Mouse (Mus musculus): ENCODE data around the gene Kdm1a. TPM values are rescaled to one million over a fixed set of nuclear protein-coding genes. Genes with fewer than 3 reads are reported as not detected.

Gene Kdm1a
- total RNA-seq (2021), result 100 to 1,000 TPM; 109 to 114 TPM
- long read RNA-seq, experiment 1, transcript Kdm1a-203 (19 exons, 3,008 nt), result major isoform, 55 of 115 reads
- long read RNA-seq, experiment 1, transcript Kdm1a-202 (20 exons, 3,028 nt), result minor isoform, 48 of 115 reads
- long read RNA-seq, experiment 1, partial matches to known transcripts, result 4 of 115 reads
- long read RNA-seq, experiment 1, other reads (novel, unspliced or antisense), result 7 of 115 reads
- long read RNA-seq, experiment 2, transcript Kdm1a-202 (20 exons, 3,028 nt), result minor isoform, 50 of 121 reads
- long read RNA-seq, experiment 2, transcript Kdm1a-203 (19 exons, 3,008 nt), result major isoform, 53 of 121 reads
- long read RNA-seq, experiment 2, partial matches to known transcripts, result 5 of 121 reads
- long read RNA-seq, experiment 2, other reads (novel, unspliced or antisense), result 13 of 121 reads

DNA sequence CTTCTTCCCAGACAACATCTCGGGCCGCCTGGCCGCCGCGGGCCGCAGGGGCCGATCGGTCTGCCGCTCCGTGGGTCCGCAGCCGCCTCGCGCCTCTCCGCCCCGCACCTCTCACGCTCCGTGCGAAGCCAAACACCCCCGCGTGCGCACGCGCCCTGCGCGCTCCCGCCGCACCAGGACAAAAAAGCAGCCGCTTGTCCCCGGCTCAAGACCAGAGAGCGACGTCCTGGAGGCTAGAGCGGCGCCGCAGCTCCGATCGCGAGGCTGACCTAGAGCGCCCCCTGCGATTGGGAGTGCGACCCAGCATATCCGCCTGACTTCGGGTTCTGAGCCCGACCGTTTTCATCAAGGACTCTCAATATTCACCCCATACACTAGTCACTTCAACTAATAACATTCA, at the start of gene Kdm1a:
Kdm1a (minus strand) TSS at position 156 of the 400 bp plus-strand sequence.
- DNase-seq (ENCODE audit: low spot score in 2 of 2), result peak; percentile 95 to 97

DNA sequence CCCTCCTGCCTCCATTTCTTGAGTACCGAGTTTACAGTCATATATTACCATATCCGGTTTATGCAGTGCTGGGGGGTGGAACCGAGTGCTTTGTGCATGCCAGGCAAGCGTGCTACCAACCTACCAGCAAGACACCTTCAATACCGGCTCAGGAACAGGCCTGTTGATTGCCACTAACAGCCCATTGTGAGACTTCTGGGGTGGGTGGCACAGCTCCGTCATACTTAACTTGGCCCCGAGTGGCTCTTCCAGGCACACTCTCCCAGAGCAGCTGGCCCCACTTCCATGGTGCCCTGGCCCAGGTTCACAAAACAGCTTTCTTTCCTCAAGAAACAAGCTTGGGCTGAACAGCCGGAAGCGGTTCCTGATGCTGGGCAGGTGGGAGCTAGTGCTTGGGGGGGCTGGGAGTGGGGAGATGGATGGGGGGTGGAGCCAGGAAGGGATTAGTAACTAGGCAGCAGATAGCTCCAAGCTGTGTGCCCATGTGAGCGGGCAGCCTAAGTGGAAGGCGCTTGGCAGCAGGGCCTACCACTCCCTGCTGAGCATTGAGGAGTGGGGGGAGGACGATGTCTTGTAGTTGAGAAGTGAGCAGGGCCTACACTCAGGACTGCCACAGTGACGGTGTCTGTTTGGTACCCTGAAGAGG, 49.5 kb upstream of the Kdm1a start:
- peak; percentile 63 to 69 for DNase-seq (ENCODE audit: low spot score in 2 of 2)

DNA sequence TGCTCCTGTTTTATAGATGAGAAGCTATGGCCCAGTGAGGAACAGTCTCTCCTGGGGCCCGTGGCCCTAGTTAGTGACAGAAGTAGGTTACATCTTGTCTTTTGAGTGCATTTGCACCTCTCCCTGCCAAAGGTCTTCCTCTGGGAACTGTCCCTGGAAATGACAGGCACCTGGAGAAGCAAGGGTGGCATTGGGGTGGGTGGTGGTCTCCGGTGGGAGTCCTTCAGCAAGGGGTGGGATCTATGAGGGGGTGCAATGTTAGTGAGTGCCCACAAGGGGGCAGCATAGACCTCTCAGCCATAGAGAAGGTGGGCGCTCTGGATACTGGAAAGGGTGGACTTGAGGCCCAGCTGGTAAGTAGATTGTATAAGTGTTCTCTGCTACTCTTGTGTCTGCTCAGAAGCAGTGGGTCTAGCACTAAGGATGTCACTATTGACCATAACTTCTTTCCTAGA, 48.9 kb upstream of the Kdm1a start:
- DNase-seq (ENCODE audit: low spot score in 2 of 2), result peak in 1 of 2 experiments; percentile 52

DNA sequence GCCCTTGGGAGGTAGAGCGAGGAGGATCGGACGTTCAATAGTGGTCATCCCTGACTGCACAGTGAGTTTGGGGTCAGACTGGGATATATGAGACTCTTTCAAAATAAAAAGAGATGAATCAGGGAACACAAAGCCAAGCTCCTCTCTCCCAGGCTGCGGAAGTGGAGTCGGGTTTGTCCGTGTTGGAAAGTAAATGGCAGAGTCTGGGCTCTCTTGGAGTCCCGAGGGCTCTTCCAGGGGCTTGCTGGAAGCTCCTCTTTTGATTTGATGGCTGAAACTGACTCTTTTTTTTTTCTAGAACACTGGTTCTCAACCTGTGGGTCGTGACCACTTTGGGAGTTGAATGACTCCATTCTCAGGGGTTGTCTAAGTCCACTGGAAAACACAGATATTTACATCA, 47.7 kb upstream of the Kdm1a start:
- DNase-seq (ENCODE audit: low spot score in 2 of 2), result no peak

DNA sequence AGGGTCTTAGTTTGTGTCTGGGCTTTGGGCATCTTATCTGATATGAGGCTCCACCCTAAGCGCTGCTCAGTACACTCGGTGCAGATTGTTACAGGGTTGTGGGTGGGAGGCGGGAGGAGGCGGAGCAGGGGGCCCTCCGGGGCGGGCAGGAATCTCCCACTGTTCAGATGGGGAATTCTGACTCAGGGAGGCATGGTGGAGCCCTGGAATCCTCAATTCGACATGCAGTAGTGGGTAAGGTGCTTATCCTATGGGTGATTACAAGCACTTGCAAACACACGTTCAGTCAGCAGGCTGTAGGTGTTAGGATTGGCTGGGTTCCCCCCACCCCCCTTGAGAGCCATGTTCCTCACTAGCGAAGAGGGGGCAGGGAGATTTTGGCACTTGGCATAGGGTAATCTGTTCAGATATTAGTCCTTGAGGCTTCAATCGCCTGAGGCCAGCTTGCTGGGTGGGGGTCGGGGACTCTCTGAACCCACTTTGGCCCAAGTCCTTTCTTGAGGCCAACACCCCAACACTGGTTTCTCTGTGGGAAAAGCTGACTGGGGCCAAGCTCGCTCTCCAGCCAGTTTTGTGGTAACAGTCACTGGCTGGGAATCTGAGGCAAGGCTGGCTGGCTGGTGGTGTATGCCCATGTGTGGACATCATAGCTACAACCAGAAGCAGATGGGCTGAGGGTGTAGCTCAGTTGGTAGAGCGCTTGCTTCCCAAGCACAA, 47.1 kb upstream of the Kdm1a start:
- peak; percentile 58 to 60 for DNase-seq (ENCODE audit: low spot score in 2 of 2)

DNA sequence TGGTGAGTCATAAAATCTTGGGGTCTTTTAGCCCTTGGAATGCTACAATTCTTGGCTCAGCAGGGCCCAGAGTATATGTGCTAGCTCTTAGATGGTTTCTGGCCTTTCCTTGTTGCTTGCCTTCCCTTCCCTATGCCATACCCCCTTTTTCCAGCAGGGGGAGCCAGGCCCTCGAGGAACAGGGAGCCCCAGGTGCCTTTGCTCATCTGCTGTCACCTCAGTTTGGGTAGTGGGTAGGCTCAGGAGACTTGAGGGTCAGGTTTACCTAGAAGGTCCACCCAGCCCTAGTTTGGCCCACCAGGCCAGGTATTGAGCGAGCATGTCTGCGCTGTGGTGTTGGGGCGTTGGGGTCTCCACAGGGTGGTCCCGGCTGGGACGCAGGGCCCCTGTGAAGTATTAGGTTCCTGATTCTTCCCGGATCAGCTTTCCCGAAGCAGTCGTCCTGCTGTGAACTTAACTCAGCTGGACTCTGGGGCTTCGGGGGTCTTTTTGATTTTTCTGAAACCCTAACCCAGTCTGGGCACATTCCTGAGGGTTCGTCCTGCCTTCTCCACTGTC, 46.5 kb upstream of the Kdm1a start:
- DNase-seq (ENCODE audit: low spot score in 2 of 2), result peak; percentile 90 to 92

DNA sequence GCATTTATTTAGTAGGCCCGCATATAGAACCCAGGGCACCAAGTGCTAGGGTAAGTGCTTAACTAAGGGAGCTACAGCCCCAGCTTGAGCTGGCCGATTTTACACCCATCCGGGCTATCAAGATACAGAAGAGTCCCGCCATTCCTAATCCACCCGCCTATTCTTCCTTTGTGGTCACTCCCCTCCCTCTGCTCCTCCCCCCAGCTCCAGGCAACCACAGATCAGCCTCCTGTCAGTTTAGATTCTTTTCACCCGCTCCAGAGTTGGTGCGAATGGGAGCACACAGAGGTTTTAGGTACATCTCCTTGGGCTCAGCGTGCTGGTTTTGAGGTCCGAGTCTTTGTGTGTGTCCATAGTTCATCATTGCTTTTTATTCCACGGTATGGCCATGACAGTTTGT, 36.4 kb upstream of the Kdm1a start:
- DNase-seq (ENCODE audit: low spot score in 2 of 2), result no peak

DNA sequence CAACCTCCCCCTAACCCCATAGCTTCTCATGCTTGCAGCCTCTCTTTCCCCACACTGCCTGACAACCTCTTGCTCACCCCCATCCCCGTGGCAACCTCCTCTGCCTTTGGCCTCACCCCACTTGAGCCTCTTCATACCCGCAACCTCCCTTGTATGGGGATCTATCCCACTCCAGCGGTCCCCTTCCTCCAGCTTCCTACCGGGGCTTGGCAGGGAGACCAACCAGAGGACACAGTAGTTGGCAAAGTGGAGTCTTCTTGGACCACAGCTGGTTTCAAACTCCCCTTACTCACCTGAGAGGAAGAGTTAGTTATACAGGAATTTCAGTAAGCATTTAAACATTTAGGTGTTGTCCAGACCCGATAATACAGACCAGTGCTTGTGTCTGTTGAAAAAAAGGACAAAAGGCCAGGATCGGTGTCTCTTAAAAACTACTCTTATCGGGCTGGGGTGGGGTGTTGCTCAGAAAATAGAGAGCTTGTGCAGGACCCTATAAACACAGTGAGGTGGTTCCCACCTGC, 35.8 kb upstream of the Kdm1a start:
- DNase-seq (ENCODE audit: low spot score in 2 of 2), result no peak

DNA sequence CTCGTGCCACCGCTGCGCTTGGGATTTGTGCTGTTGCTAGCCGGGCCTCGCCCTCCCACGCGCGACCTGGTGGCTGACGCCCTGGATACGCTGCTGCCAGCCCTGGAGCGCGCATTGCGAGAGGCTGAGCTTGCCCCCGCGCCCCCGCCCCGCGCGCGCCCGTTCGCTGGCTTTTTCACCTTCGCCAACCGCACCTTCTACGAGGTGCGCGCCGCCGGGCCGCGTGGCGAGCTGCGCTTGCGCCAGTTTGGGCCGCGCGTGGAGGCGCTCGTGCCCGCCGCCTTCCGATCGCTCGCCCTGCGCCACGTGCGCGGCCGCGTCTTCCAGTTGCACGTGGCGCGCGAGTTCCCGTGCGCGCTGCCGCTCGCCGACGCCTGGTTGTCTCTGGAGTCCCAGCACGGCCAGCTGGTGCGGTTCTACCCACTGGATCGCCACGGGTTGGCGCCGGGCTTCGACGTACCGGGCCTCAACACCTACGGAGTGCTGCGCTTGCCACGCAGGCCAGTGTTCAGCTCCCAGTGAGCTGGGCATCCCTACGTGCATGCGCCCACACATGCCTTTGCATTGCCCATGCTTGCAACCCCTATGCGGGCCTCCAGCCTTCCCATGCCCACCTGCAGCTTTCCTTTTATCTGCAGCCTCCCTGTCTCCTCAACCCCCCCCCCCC, 35.2 kb upstream of the Kdm1a start:
- DNase-seq (ENCODE audit: low spot score in 2 of 2), result peak; percentile 73 to 76

DNA sequence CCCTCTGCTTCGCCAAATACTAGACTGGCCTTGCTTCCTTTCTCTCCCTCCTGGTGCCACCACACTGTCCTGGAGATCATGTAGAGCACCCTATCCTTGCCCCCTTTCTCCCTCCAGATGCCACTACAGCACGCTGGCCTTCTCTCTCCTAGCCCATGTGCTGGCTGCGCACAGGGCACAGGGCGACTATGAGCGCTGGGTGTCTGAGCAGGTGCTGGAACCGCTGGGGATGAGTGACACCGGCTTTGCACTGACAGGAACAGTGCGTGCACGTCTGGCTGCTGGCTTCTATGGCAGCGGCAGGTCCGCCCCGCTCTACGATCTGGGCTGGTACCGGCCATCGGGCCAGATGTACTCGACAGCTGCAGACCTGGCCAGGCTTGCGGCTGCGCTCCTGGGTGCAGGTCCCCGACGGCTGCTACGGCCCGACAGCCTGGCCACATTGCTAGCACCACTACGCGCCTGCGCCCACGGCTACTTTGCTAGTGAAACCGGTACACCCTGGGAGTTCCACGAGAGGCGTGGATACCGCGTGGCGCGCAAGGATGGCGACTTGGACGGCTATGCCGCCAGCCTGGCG, 34.5 kb upstream of the Kdm1a start:
- DNase-seq (ENCODE audit: low spot score in 2 of 2), result no peak

DNA sequence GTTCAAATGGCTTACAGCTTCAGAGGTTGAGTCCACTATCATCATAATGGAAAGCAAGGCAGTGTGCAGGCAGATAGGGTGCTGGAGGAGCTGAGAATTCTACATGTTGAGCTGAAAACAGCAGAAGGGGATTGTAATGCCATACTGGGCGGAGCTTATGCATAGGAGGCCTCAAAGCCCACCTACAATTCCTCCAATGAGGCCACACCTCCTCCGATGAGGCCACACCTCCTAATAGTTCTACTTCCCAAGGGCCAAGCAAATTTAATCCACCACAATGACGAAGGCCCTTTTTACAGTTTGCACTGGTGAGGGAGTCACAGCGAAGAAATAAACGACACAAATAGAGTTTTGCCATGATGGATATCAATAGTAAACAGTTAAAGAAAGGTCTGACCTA, 34.0 kb upstream of the Kdm1a start:
- no peak for DNase-seq (ENCODE audit: low spot score in 2 of 2)

DNA sequence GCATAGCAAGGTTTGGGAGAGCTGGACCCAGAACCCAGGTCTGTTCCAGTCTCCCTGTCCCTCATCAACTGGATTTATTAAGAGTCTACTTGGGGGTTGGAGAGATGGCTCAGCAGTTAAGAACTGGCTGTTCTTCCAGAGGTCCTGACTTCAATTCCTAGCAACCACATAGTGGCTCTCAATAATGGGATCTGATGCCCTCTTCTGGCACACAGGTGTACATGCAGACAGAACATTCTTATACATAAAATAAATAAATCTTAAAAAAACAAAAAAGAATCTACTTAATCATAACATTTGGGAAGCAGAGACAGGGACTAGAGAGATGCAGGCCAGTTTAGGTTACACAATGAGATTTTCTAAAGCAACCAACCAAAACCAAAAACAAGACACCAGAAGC, 33.5 kb upstream of the Kdm1a start:
- no peak for DNase-seq (ENCODE audit: low spot score in 2 of 2)

DNA sequence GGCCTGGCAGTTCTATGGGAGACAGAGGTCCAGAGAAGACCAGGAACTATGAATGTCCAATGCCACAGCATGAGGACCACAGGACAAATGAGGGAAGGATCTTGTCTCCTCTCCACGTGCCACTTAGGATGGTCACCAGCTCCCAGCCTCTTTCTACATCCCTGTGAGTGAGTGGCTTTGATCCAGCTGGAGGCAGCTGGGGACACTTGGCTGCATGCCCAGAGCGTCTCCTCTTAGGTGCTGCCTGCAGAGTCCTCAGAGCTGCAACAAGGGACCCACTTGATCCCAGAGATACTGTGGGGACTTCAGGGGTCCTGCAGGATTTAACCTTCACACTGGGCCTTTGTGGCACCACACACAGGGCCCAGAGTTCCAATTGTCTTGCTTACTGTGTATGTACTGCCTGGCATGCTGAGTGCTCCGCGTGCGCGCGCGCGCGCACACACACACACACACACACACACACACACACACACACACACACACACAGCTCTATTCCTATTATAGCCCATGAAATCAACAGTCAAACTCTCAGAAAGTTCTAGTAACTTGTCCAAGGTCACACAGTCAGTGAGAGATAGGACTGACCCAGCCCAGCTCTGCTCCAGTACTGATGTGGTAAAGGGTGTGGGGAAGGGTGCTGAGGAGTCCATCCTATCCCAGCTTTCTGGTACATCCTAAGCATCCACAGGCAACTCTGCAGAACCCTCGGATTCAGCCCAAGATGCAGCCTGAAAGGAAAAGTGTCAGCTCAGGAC, 28.9 kb upstream of the Kdm1a start:
- peak; percentile 54 to 60 for DNase-seq (ENCODE audit: low spot score in 2 of 2)

DNA sequence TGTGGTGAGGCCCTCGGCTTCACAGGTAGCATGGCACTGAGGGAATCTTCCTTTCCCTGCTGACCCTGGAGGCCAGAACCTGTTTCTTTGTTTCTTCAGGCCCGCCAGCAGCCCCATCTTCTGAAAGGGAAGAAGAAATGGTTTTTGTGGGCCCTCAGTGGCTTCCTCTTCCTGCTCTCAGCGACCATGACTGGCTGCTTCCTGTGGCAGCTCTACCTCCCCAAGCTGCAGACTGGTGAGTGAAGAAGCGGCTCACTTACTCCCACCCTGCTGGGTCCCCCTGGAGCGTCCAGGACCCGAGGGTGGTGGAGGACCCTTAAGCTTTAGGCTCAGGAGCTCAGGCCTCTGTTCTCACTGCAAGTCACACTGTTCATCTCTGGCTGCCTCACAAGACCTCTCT, 24.1 kb upstream of the Kdm1a start:
- DNase-seq (ENCODE audit: low spot score in 2 of 2), result no peak

DNA sequence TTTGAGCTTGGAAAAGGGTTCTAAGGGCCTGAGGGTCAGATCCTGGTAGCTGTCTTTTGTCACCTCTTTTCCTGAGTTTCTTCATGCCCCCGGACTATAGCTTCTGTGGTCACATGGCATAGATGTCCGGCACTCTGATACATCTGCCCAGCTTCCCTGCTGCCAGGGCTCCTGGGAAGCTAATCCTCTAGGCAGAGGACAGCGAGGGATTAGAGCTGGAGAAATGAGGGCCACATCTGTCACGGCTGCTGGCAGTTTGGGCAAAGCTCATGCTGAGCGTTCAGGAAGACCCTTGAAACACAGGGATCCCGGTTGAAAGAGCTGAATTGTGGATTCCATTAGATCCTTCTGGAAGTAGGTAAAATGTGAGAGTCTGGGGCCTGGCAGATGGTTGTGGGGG, 19.9 kb upstream of the Kdm1a start, which contains the start of gene Lactbl1:
Lactbl1 (plus strand) TSS at position 234 of the 400 bp plus-strand sequence.
- no peak for DNase-seq (ENCODE audit: low spot score in 2 of 2)

DNA sequence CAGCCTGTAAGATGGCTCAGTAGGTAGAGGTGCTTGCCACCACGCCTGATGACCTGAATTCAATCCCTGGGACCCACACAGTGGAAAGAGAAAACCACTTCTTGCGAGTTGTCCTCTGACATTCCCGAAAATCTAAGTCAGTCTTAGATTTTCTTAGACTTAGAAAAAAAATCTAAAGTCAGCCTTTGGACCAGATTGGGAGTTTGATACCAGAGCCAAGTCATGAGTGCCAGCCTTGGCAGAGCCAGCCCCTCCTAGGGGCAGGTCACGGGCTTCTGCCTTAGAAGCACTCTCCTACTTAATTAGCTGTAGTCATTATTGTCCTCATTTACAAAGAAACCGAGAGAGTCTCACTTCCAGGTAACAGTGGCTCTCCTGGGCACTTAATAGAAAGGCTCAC, 19.4 kb upstream of the Kdm1a start:
- DNase-seq (ENCODE audit: low spot score in 2 of 2), result no peak

DNA sequence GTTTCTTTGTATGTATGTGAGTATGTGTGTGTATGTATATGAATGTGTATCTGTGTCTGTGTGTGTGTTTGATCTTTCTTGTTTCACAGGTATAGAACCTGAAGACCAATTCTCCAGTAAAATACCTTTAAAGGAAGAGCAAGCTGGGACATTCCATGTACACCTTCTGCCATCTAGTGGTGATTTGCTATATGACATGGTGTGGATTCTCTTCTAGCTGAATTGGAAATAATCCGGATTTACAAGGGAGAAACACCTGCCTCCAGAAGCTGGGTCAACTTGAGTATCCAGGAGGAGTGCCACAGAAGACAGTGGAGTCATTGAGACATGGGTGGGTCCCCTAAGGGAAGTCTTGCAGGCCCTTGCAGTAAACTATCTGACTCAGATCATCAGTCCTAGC, 18.8 kb upstream of the Kdm1a start:
- DNase-seq (ENCODE audit: low spot score in 2 of 2), result peak in 1 of 2 experiments; percentile 68

DNA sequence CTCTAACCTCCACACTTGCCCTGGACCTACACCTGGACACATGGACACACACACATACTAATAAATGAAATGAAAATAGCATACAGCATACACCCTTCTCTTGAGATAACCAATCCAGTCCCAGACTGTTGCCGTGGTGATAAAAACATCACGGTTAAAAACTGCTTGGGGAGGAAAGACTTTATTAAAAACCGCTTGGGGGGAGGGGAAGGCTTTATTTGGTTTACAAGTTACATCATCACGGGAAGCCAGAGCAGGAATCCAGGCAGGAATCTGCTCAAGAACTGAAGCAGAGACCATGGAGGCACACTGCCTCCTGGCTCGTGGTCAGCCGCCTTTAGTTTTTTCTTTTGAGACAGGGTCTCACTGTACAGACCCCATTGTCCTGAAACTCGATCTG, 11.1 kb upstream of the Kdm1a start:
- no peak for DNase-seq (ENCODE audit: low spot score in 2 of 2)

DNA sequence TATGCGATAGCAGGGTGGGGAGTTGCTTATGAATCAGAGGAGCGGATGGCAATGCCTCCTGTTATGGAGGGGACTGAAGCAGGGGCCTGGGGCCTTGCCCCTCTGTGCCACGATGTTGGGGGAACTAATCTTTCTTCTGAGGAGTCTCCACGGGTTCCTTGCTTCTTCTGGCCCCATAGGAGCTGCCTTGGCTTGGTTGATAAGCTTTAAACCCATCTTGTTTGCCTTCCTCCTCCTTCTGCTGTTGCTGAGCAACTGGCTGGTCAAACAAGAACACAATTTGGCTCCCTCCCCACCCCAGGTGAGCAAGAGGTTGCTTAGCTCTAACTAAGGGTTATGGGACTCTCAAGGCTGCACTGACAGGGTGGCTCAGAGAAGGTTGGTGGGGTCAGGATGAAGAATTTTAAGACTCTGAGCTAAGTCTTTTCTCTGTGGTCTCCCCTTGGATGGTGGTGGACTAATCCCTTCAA, 7.9 kb upstream of the Kdm1a start, which contains the start of gene Tex46:
Tex46 (plus strand) TSS at position 51 of the 470 bp plus-strand sequence.
- no peak for DNase-seq (ENCODE audit: low spot score in 2 of 2)

Measured in layer of hippocampus, postnatal 14 days (tissue).